Mouse (Mus musculus) C2C12 (cell line): Measurements from ENCODE around the gene Pard3. TPM values are rescaled to one million over a fixed set of nuclear protein-coding genes. Genes with fewer than 3 reads are reported as not detected.

Source experiments
- H3K27me3 ChIP-seq: one replicate; pipeline ENCODE4 v1.6.1; 2011; ENCODE audit not compliant: control insufficient read depth, insufficient read depth, insufficient read length
- H3K36me3 ChIP-seq: one replicate; pipeline ENCODE4 v1.6.1; 2011; ENCODE audit not compliant: control insufficient read depth, insufficient read depth
- H3K4me3 ChIP-seq: one replicate; pipeline ENCODE4 v1.5.1; 2011; ENCODE audit warnings: mild to moderate bottlenecking, control low read depth; ENCODE audit not compliant: poor library complexity, insufficient read depth, severe bottlenecking
- H3K79me2 ChIP-seq: one replicate; pipeline ENCODE4 v1.6.1; 2011; ENCODE audit not compliant: control insufficient read depth, insufficient read depth
- H3K79me3 ChIP-seq: one replicate; pipeline ENCODE4 v1.6.1; 2011; ENCODE audit warnings: low read depth, control low read depth
- H3ac ChIP-seq: one replicate; pipeline ENCODE3; 2011; ENCODE audit warnings: low read depth; ENCODE audit not compliant: control insufficient read depth, insufficient read length
- CEBPB ChIP-seq: IDR thresholded peaks from one replicate; pipeline ENCODE4 v1.6.1; 2011; ENCODE audit warnings: low read depth, mild to moderate bottlenecking, control low read depth, moderate library complexity
- CTCF ChIP-seq: IDR thresholded peaks from one replicate; pipeline ENCODE4 v1.5.1; 2011; ENCODE audit not compliant: control insufficient read depth, insufficient read depth, insufficient read length
- FOSL1 ChIP-seq: IDR thresholded peaks from one replicate; pipeline ENCODE4 v1.8.0; 2011; ENCODE audit warnings: mild to moderate bottlenecking, low read length; ENCODE audit not compliant: poor library complexity, insufficient read depth, severe bottlenecking
- MAX ChIP-seq: IDR thresholded peaks from one replicate; pipeline ENCODE4 v1.6.1; 2011; ENCODE audit warnings: mild to moderate bottlenecking, control low read depth
- MYOD1 ChIP-seq: IDR thresholded peaks from one replicate; pipeline ENCODE4 v1.6.1; 2011; ENCODE audit warnings: low read depth; ENCODE audit not compliant: control insufficient read depth, insufficient read length
- MYOG ChIP-seq: IDR thresholded peaks from one replicate; pipeline ENCODE4 v1.6.1; 2011; ENCODE audit not compliant: control insufficient read depth, insufficient read length; ENCODE audit errors: extremely low read depth
- USF1 ChIP-seq: IDR thresholded peaks from one replicate; pipeline ENCODE4 v1.6.1; 2011; ENCODE audit warnings: low read depth, mild to moderate bottlenecking, control low read depth, moderate library complexity
- polyA plus RNA-seq: library from polyadenylated mRNA; unstranded; fragments of >200 nt; fragmentation: generic; extraction: Trizol; gene quantifications from one replicate; pipeline ENCODE4 v1.2.1, GENCODE M21; 2012; ENCODE audit warnings: missing spikeins

Pard3 gene
- polyA plus RNA-seq, 1 experiment = 8.4 TPM

DNA sequence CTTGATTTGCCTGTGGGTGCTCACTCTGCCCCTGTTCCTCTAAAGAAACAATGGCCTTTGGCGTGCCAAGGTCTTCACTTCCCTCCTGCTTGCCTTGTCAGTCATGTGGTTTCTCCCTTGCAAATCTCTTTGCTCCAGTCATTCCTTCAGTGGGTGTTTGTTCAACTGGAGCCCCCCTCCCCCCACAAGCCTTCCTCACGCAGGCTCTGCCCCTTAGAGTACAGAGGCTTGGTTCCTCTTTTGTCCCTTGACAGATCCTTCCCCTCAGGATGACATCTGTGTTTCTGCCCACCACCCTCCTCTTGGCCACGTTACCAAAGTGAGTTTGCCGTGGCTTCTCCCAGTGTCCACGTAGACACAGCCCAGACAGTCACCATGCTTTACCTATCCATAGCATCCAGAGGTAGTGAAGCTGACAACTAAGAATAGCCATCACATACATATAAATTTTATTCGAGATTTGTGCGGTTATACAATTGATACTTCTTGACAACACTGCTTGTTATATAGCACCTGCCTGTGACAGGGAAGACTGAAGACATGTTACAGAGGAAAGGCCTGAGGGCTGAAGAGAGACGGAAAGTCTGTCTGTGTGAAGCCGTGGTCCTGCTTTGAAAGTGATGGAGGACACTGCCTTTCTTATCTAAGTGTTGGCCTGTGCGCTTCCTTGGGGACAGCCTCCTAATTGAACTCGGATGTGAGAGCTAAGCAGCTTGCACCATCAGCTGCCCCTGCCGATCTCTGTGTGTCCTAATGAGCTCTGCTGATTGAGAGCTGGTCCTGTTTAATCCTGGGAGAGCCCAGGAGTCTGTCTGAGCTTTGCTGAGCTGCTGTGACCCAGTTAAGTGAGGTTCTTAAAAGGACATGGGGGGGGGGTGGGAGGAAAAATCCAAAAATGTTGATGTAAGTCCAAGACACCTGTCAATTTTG is 266.8 kb downstream of the Pard3 start:
- no peaks in the 10 kb centered on the region for H3K79me3 ChIP-seq
- no peaks in the 10 kb centered on the region for H3K27me3 ChIP-seq
- no peaks in the 10 kb centered on the region for H3K36me3 ChIP-seq
- no peak overlapping the region for H3K4me3 ChIP-seq
- no peak overlapping the region for H3ac ChIP-seq
- no peaks in the 10 kb centered on the region for H3K79me2 ChIP-seq
- TF ChIP-seq MAX (no peak), MYOD1 (no peak), CTCF (no peak), FOSL1 (no peak), USF1 (no peak), MYOG (no peak), CEBPB (no peak)

DNA sequence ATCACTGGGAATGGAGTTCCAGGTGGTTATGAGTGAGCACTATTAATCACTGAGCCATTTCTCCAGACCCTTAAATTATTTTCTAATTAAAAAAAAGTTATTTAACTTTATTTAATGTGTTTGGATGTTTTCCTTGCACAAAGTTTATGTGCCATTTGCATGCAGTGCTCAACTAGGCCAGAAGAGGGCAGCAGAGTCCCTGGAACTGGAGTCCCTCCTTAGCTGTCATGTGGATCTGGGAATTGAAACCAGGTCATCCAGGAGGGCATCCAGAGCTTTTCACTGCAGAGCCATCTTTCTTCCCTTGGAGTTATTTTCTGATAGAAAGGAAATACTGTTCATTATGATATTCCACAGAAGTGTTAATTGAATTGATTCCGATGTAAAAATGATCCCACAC is 268.1 kb downstream of the Pard3 start:
- Histone ChIP-seq H3K79me3 (no peaks in the 10 kb centered on the region), H3K27me3 (no peaks in the 10 kb centered on the region), H3ac (no peak overlapping the region), H3K4me3 (no peak overlapping the region), H3K36me3 (no peaks in the 10 kb centered on the region), H3K79me2 (no peaks in the 10 kb centered on the region)
- TF ChIP-seq MYOD1 (no peak), MAX (no peak), MYOG (no peak), CEBPB (no peak), CTCF (peak; percentile 11)

DNA sequence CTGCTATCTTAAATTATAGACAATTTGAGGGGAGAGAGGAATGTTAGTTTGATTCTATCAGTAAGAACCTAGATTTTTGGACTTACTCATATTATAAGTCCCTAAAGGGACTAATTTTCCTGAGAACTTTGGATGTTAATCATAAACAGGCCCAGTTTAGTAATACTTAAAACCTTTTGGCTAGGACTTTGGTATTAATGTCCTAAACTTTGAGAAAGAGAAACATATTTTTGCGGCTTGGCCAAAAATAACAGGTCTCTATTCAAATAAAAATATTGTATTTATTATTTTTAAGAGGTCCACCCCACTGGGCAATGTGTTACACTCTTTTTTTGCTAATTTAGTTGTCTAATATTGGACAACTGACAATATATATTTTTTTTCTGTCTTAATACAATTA is 271.5 kb downstream of the Pard3 start:
- H3K79me2 ChIP-seq = no peaks in the 10 kb centered on the region
- no peak overlapping the region for H3K4me3 ChIP-seq
- no peak for TF ChIP-seq USF1
- TF ChIP-seq CTCF = no peak
- TF ChIP-seq CEBPB = no peak
- TF ChIP-seq MAX = no peak
- TF ChIP-seq MYOG = no peak
- TF ChIP-seq FOSL1 = no peak
- no peak for TF ChIP-seq MYOD1
- no peaks in the 10 kb centered on the region for H3K27me3 ChIP-seq
- H3ac ChIP-seq = no peak overlapping the region
- no peaks in the 10 kb centered on the region for H3K79me3 ChIP-seq
- peaks cover 3% of the 10 kb centered on the region for H3K36me3 ChIP-seq

DNA sequence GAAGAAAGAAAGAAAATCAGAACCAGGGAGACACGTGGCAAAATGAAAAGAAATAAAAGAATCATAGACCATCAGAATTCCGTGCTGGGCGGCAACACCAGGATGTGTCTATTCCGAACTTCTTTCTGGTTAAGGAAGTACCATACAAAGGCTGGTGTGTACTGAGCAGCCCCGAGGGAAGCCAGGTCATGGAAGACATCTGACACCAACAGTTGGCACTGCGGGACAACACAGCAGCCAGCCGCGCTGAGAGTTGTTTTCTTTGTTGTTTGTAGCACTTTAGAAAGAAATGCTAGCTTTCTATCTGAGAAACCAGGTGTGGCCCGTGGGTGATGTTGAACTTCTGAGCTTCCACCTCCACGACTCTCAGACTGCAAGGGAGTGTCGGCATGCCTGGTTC is 274.5 kb downstream of the Pard3 start:
- Histone ChIP-seq H3K36me3 (peaks cover 3% of the 10 kb centered on the region), H3K27me3 (no peaks in the 10 kb centered on the region), H3ac (no peak overlapping the region), H3K79me2 (no peaks in the 10 kb centered on the region), H3K79me3 (peaks cover 1% of the 10 kb centered on the region), H3K4me3 (no peak overlapping the region)
- no peak for TF ChIP-seq FOSL1
- TF ChIP-seq MYOD1 = no peak
- TF ChIP-seq USF1 = no peak
- no peak for TF ChIP-seq MYOG
- no peak for TF ChIP-seq CTCF
- TF ChIP-seq MAX = no peak
- TF ChIP-seq CEBPB = no peak

DNA sequence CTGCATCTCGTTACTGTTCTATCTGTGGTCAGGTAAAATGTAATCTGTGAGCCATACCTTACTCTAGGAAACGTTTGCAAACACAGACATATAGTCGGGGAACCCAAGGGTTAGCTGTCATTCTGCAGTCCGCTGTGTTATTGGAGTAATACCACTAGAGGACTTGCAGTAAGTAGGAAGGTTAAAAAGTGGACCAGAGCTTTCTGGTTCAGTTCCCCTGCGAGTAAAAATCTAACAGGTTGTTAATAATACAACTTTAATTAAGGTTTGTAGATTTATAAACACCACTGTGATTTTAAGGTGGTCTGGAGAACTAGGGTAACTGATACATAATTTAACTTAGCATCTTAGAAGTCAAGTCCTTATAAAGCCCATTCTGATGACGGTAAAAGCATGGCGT is 277.4 kb downstream of the Pard3 start:
- H3K27me3 ChIP-seq = no peaks in the 10 kb centered on the region
- TF ChIP-seq CEBPB (no peak), CTCF (no peak), USF1 (no peak), MAX (no peak), MYOG (no peak), MYOD1 (no peak), FOSL1 (no peak)
- H3ac ChIP-seq = no peak overlapping the region
- H3K79me2 ChIP-seq = no peaks in the 10 kb centered on the region
- peaks cover 1% of the 10 kb centered on the region for H3K79me3 ChIP-seq
- peaks cover 3% of the 10 kb centered on the region for H3K36me3 ChIP-seq
- no peak overlapping the region for H3K4me3 ChIP-seq
